Mouse (Mus musculus): Measurements from ENCODE around the gene Map3k4. TPM values are rescaled to one million over a fixed set of nuclear protein-coding genes. Genes with fewer than 3 reads are reported as not detected.

Map3k4 gene
- 3.6 TPM for polyA plus RNA-seq (2014; fragmentation: Illumina TruSeq; extraction: RNeasy Lipid Tissue Mini Kit (QIAGEN cat#74804); ENCODE audit: low replicate concordance)

DNA sequence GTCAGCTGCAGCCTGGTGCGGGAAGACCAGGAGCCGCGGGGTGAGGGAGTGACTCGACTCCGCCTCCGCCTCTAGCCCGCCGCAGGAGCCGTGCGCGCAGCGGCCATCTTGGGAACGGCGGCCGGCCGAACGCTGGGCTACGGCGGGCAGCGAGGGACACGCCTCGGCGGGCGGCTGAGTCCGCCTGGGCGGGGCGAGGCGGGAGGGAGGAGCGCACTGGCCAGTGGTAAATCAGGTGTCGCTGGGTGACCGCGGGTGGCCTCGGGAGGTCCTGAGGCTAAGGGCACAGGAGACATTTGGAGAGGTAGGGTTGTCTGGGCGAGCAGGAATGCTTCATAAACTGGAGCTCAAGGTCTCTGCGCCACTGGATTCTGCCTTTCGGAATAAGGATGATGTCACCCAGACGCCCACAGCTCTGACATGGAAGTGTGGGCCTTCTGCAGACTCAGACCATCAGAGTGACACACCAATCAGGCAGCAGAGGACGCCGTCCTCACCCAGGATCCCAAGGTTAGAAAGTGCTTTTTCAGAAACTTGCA lies at the start of gene Map3k4:
TSS of gene Map3k4 (minus strand) at position 134 of the 539 bp plus-strand sequence.

Other genes starting within 250 kb of the Map3k4 start
- 0.89 TPM for gene Agpat4, start 200.1 kb downstream of the Map3k4 start, polyA plus RNA-seq (2014; fragmentation: Illumina TruSeq; extraction: RNeasy Lipid Tissue Mini Kit (QIAGEN cat#74804); ENCODE audit: low replicate concordance)
- not detected for gene Plg, start 59.8 kb upstream of the Map3k4 start, polyA plus RNA-seq (2014; fragmentation: Illumina TruSeq; extraction: RNeasy Lipid Tissue Mini Kit (QIAGEN cat#74804); ENCODE audit: low replicate concordance)
- 1.5 TPM for gene Slc22a3, start 188.9 kb upstream of the Map3k4 start, polyA plus RNA-seq (2014; fragmentation: Illumina TruSeq; extraction: RNeasy Lipid Tissue Mini Kit (QIAGEN cat#74804); ENCODE audit: low replicate concordance)